Comparison of ENCODE assay signal across 22 mouse cellular contexts in the genomic region with DNA sequence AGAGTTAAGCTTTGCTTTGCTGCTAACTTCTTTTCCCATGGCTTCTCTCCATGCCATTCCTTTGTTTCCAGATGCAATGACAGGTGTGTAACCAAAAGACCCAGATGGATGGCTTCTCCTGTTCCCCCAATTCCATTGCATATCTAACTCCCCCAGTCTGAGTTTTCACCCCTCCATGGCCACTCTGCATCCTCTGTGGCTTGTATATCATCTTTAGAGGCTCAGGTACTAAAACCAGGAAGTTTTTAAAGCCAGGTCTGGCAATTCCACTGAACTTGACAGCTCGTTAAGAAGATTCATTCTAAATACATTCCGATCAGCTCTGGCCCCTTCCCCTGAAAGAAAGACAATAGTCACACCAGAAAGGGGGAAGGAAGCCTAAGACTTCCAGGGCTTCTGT.
A peak's percentile ranks its signal among the peaks of the same experiment; 100 is the strongest.
DNase-seq lines count a peak whose midpoint lies in the region; ATAC-seq lines count a peak whose summit lies in the region.
"Had no signal": no experiment of that assay in that cellular context is flagged by ENCODE, and none has a peak within 500 bp of the region (broad histone marks: within the 10 kb centered on the region; RNA-seq: fewer than 3 reads in every experiment).

No protein-coding gene starts in this region.

- no peak overlapping the region for H3K9ac ChIP-seq in kidney, embryonic 14.5 days (ENCODE audit: low read depth, low read length)
- H3K9ac ChIP-seq in kidney, embryonic 16.5 days (replicated peaks; ENCODE audit: low read length), result no peak overlapping the region
- H3K9ac ChIP-seq: embryonic facial prominence, embryonic 13.5 days; embryonic facial prominence, embryonic 15.5 days; forebrain, embryonic 12.5 days had no signal

- ATAC-seq in kidney, embryonic 14.5 days (ENCODE audit: low FRiP score, low TSS enrichment), result peak; percentile 86
- ATAC-seq in kidney, embryonic 16.5 days (ENCODE audit: low FRiP score, low TSS enrichment), result peak; percentile 71; the same call in 1 of the 2 replicates
- ATAC-seq: forebrain, embryonic 14.5 days had no signal

- 10% methylated on average over 2 of the region's 2 CpGs for WGBS in kidney, embryonic 14.5 days
- 13% methylated on average over 2 of the region's 2 CpGs for WGBS in kidney, embryonic 16.5 days

- DNase-seq in kidney, postnatal 14 days, result no peak
- DNase-seq in kidney, postnatal 4 days, result no peak
- DNase-seq in mesoderm, embryonic 11.5 days (ENCODE audit: low read depth, low spot score), result peak; percentile 8
- DNase-seq in retina, embryonic 14.5 days (ENCODE audit: low spot score), result no peak
- DNase-seq: adrenal gland, adult 2 months; adrenal gland, postnatal 10 days; adrenal gland, postnatal 25 days; cerebellum, adult 11 months; cerebellum, adult 18-20 months; cerebellum, adult 8-10 months; cerebellum, adult 9-11 months; cerebellum, postnatal 14 days; cerebellum, postnatal 36 days; embryo, embryonic 11 days had no signal

- H3K4me2 ChIP-seq in kidney, embryonic 14.5 days (replicated peaks; ENCODE audit: low read depth, low read length), result no peak overlapping the region
- H3K4me2 ChIP-seq in kidney, embryonic 16.5 days (replicated peaks; ENCODE audit: low read depth, low read length), result no peak overlapping the region
- H3K4me2 ChIP-seq: embryonic facial prominence, embryonic 13.5 days; embryonic facial prominence, embryonic 15.5 days; forebrain, embryonic 12.5 days had no signal

- H3K27ac ChIP-seq in kidney, embryonic 14.5 days (ENCODE audit: low read depth, low read length), result no peak overlapping the region
- H3K27ac ChIP-seq in kidney, embryonic 16.5 days (ENCODE audit: low read length), result no peak overlapping the region
- H3K27ac ChIP-seq: embryonic facial prominence, embryonic 13.5 days; embryonic facial prominence, embryonic 15.5 days; forebrain, embryonic 10.5 days; forebrain, embryonic 12.5 days had no signal

- H3K27me3 ChIP-seq in kidney, embryonic 14.5 days (ENCODE audit: control insufficient read depth, insufficient read depth, low read length), result no peaks in the 10 kb centered on the region
- no peaks in the 10 kb centered on the region for H3K27me3 ChIP-seq in kidney, embryonic 16.5 days (ENCODE audit: insufficient read depth, low read length)
- H3K27me3 ChIP-seq: embryonic facial prominence, embryonic 13.5 days; embryonic facial prominence, embryonic 15.5 days; forebrain, embryonic 12.5 days had no signal

- H3K4me1 ChIP-seq in kidney, embryonic 14.5 days (ENCODE audit: control insufficient read depth, insufficient read depth, low read length), result no peaks in the 10 kb centered on the region
- H3K4me1 ChIP-seq in kidney, embryonic 16.5 days (ENCODE audit: insufficient read depth, low read length), result no peaks in the 10 kb centered on the region
- H3K4me1 ChIP-seq: embryonic facial prominence, embryonic 13.5 days; embryonic facial prominence, embryonic 15.5 days; forebrain, embryonic 10.5 days; forebrain, embryonic 12.5 days had no signal

- H3K4me3 ChIP-seq in kidney, embryonic 14.5 days (ENCODE audit: low read length), result no peak overlapping the region
- H3K4me3 ChIP-seq in kidney, embryonic 16.5 days (ENCODE audit: low read length), result no peak overlapping the region
- H3K4me3 ChIP-seq: embryonic facial prominence, embryonic 13.5 days; embryonic facial prominence, embryonic 15.5 days; erythroblast, embryonic 14.5 days; forebrain, embryonic 10.5 days; forebrain, embryonic 12.5 days had no signal

- H3K36me3 ChIP-seq in kidney, embryonic 14.5 days (ENCODE audit: control insufficient read depth, insufficient read depth, low read length), result no peaks in the 10 kb centered on the region
- no peaks in the 10 kb centered on the region for H3K36me3 ChIP-seq in kidney, embryonic 16.5 days (ENCODE audit: insufficient read depth, low read length)
- H3K36me3 ChIP-seq: embryonic facial prominence, embryonic 13.5 days; embryonic facial prominence, embryonic 15.5 days; forebrain, embryonic 10.5 days; forebrain, embryonic 12.5 days had no signal

- no peaks in the 10 kb centered on the region for H3K9me3 ChIP-seq in kidney, embryonic 14.5 days (ENCODE audit: control insufficient read depth, low read length)
- H3K9me3 ChIP-seq in kidney, embryonic 16.5 days (ENCODE audit: low read length), result no peaks in the 10 kb centered on the region
- H3K9me3 ChIP-seq: embryonic facial prominence, embryonic 13.5 days; embryonic facial prominence, embryonic 15.5 days; forebrain, embryonic 10.5 days; forebrain, embryonic 12.5 days had no signal
